Mouse (Mus musculus): ENCODE data around the gene Ccr9.
"Not testable (repeated sequence)": the region's sequence is repeated elsewhere in the genome, so short reads cannot be mapped to it uniquely, and the experiment has no call there.

The Ccr9 gene

DNA sequence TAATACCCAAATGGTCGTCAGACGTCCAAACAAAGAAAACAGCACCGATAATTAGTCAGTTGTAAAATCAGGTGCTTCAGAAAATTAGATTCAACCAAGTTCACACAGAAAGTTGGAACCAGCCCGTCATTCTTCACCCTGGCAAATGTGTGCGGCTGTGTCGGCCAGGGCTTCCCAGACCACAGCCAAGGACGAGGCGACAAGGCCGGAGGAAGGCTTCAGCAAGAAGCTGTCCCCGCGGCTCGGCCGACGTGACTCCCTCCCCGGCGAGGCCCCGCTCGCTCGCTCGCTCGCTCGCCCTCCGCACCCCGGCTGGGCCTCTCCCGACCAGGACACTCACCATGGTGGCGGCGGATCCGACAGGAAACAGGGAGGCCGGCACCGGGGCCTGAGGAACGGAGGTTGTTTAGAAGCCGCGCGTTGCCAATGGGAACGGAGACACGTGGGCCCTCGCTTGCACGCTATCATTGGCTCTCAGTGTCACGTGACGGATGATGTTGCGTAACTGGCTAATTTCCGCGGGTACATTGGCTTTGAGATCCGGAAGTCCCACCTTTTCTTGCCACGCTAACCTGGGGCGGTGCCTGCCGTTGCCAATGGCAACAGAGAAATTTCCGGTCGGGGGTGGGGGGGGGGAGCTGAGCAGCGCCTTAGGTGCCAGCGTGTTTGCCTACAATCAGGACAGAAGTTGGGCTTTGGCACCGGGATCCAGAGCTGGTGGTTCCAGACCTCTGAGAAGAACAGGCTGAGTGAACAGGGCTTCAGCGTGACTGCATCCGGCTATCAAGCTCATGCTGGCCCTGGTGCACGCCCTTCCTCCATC is 39.2 kb downstream of the Ccr9 start, which contains the start of gene Lztfl1:
Gene Lztfl1, minus strand, starts transcription at position 512 of the 823 bp plus-strand sequence.
- peak; percentile 99 for DNase-seq

DNA sequence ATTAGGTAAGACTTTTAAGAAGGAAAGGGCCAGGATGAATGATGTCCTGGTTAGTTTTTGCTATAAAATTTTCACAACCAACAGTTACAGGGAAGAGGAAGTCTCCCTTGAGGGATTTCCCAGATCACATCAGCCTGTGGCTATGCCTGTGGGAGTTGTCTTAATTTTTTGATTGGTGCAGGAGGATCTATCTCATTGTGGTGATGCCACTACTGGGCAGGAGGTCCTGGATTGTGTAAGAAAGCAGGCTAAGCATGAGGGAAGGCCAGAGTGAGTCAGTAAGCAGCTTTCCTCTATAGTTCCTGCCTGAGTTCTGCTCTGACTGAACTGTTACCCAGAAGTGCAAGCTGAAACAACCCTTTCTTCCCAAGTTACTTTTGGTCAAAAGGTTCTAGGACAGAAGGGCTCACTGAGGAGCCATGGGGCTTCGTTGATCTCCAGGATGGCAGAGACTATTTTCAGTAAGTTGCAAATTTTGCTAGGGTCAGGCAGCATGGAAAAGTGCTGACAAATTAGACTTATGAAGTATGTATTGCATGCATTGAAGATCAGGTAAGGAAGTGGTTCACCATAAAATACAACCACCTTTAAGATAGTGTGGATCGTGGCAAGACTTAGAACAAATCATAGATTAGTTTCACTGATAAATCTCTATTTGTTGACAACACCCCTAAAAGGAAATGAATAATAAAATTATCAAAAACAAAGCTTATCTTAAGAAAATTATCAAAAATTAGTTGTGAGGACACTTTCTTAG is 44.7 kb downstream of the Ccr9 start:
- DNase-seq, result peak; percentile 8

DNA sequence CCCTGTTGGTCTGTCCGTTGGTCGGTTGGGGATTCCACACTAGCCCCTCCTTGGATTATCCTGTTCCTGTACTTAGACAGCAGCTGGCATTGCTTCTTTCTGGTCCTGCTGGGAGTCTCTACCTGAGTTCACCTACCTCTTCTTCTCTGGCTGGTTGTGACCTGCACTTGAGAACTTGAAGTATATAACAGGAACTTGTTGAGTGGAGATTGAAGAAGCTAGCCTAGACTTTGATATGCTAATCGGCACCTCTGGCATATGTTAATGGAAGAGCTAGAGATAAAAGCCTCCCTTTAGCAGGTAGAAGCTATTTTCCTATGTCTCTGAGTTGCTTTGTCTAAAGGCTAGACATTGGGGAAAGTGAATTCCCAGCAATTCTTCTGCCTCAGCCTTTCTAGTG is 53.0 kb downstream of the Ccr9 start:
- DNase-seq, result no peak

DNA sequence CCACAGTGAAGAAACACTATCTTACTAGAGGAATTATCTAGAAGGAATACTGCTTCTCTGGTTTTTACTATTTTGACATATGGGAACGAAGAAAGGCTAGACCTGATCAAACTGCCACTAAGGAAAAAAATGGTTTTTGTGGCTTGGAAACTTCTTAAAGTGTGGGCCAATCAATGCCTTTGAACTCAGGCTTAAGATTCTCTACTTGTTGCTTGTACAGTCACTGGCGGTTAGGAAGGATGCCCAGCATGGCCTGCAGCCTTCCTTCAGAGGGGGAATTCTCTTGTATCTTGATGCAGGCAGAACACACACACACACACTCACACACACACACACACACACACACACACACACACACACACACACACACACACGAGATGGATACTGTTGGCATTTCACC is 55.9 kb downstream of the Ccr9 start:
- DNase-seq, result no peak

DNA sequence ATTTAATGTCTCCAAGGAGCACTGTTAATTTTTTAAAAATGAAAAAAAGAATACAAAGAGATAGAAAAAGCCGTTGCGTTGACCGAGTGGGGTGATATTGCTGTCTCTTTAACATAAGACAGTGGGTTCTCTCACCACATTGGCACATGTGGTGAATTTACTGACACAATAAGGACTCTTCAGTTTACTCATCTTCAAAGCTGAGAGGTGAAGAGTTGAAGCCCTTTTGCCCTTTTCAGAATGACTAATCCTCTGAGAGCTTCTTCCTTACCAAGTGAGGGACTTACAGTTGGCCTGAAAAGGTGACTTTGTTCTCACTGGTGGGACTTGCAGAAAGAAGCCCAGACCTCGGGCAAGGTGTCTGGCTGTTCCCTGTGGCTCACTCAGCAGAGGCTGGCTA is 62.6 kb downstream of the Ccr9 start:
- DNase-seq, result no peak

DNA sequence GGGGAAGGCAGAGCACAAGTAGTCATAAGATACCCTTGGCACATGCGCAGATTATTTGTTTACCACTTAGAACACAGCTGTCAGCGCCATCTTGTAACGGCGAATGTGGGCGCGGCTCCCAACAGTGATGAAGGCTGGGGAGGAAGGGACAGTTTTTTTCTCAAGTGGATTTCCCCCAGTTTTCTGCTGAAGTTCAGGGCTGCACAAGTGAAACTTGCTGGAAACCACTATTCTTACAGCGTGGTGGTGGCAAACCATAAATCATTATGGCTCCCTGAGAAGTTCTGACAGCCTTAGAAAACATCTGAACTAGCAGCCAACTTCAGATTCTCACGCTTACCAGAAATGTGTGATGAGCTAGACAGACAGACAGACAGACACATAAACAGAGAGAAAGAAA is 71.4 kb downstream of the Ccr9 start:
- DNase-seq, result not testable (repeated sequence)

DNA sequence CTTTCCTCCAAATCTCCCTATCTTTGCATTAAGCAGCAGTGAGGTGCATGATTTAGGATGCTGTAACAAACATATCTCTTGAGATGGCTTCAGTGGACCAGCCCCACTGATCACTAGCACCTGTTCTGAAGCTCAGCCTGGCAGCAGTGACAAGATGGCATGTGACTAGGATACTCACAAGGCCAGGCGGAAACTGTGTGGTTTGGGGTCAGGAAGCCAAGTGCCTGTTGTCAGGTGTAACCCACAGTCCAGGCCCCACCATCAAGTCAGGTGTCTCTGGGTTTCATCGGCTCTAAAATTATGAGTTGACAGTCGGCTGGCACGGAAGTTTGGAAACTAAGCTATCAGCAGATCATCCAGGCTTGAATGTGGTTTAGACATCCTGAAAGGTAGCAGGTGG is 76.1 kb downstream of the Ccr9 start:
- DNase-seq, result peak; percentile 38

DNA sequence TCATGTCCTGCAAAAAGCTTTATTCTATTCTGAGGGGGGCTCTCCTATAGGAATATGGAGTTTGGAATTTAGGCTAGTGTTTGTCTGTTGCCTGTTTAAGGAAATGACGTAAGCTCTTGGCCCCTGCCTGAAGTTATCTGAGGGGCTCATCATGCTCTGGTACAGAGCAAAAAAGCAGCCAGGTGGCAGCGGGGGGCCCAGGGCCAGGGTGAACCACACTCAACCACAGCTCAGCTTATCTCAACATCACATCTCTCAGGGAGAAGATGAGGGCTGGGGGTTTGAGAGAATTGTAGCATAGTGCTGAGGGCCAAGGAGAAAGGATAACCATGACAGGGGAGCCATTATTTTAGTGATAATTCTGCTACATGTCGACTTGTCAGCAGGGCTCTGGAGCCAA is 78.5 kb downstream of the Ccr9 start:
- no peak for DNase-seq

DNA sequence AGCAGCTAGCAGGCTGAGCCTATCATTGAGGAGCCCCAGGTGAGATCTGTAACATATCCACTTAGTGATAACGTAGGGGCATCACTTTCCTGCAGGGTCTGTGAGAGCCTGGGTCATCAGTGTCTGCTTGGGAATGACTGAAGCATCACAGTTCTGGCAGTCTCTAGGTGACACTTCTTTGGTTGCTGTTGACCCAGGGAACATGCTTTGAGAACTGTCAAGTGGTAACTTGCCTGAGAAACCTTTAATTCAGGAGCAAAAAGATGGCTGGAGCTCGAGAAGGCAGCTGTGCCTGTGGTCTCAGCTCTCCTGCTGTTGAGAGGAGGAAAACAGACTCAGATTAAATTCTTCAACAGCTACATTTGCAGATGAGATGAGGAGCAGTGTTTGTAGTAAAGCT is 79.1 kb downstream of the Ccr9 start:
- DNase-seq, result no peak

DNA sequence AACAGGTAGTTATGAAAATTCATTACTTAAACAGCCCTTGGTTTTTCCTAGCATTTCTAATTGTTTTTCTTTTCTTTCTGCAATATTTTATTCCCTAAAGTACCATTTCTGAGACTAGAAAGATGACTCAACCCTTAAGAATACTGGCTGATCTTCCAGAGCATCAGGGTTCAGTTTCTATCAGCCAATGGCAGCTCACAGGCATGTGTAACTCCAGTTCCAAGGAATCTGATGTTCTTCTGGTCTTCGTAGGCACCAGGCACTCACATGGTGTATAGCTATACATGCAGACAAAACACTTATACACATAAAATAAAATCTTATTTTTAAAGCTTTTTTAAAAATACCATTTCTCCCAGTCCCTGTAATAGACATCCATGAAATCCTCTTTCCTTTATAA is 79.9 kb downstream of the Ccr9 start:
- DNase-seq, result no peak

DNA sequence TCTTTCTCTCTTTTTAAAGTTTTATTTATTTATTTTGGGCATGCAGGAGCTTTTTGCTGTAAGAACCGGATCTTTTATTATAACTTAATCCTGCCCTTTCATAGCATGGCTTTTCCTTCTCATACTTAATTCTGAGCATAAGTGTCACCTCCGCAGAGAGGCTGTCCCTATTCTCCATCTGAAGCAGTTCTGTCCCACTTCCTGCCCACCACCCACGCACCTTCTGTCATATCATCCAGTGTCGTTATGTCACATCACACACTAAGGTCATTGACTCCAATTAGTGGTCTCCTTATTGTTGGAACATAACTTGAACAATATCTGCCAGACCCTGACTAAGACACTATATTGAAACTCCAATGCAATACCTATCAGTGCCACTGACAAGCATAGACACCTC is 80.4 kb downstream of the Ccr9 start:
- no peak for DNase-seq

DNA sequence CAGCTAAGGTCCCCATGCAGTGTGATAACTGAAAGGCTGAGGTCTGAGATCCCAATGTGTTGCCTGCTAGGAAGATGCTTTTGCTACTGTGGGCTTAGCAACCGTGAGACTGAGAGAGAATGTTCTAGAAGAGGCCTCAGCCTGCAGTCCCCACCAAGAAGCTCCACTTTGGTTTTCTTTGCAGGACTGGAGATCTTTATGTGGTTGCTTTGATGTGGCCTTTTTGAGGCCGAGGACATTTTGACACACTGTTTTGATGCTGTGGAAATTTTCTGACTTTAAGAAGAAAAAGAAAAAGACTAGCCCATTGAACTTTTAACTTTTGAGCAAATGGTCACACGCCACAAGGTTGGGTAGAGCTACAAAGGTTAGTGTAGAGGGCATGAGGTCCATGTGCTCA is 82.6 kb downstream of the Ccr9 start:
- DNase-seq, result no peak

DNA sequence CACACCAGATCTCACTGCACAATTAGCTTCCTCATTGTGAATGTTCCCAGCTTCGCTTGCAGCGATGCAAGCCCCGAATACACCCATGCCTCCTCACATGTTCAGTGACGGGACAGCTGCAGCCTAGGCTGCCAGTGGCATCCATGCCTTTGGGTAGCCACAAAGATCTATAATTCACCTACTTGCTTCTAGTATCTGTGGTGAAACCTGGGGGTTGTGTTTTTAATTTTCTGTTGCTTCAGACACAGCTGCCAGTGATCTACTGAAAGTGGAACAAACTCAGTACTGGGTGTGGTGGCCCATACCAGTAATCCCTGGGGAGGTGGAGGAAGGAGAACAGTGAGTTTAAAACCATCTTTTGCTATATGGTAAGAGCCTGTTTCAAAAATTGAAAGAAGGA is 84.6 kb downstream of the Ccr9 start:
- DNase-seq, result peak; percentile 21

DNA sequence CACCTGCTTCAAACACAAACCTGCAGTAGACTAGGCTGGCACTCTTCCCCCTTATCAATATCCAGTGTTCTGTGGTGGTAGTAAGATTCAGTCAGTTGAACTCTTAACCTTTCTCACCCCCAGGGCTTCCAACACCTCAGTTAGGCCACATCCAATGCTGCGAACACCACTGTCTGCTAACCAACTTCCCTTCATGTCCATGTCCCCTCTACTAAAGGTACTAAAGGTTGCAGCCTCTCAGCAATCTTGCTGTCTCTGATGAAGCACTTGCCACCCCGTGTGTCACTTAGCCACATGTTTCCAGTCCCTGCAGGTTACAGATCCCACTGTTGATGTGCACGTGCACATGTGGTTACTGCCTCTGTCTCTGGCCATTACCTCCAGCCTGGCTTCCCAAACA is 85.5 kb downstream of the Ccr9 start:
- DNase-seq, result no peak

DNA sequence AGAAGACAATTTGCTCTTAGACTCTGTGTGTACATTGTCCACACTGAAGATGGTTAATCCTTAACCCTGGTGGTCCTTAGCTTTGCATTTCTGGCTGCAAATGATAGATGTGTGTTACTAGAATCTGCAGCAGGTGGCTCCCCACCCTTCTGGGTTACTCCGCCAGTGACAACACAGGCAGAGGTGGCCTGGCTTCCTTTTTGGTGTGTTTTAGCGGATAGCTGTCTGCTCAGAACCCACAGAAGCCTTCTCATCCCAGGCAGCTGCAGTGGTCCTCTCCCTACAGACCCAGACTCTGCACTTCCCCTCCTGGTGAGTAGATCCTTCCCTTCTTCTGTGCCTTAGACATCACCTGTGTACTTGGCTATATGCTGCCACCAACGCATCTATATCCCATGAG is 88.8 kb downstream of the Ccr9 start:
- no peak for DNase-seq

DNA sequence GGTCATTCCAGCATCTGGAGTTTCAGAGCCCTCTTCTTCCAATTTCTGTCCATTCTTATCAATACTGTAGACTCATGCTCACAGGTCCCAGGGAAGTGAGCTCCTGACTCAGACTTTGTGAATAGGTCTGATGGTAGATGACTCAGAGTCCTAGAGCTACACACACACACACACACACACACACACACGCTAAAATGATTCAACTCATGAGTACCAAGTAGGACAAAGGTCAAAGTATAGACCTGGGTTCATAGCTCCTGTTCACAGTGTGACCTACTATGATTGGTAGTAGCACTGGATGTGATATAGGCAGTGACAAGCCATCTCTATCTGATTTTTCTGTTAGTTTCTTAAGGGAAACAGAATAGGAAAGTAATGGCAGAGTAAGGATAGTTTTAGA is 90.2 kb downstream of the Ccr9 start:
- no peak for DNase-seq

DNA sequence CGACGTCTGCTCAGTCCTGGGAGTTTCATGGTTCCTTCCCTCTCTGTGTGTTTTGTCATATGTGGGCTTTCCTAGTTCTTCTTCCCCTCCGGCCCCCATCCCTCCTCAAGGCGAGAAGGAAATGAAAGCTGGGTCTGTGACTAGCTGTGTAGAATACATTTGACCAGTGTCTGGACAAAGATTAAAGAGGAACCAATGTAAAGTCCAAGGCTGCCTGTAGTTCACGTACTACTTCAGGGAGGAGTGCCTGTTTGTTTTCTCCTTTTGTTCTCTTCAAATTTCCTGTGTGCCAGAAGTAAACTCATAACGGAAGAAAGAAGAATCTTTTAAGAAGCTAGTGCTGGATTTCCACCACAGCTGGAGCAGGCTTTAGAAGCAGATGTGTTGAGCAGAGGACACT is 91.3 kb downstream of the Ccr9 start:
- peak; percentile 15 for DNase-seq

DNA sequence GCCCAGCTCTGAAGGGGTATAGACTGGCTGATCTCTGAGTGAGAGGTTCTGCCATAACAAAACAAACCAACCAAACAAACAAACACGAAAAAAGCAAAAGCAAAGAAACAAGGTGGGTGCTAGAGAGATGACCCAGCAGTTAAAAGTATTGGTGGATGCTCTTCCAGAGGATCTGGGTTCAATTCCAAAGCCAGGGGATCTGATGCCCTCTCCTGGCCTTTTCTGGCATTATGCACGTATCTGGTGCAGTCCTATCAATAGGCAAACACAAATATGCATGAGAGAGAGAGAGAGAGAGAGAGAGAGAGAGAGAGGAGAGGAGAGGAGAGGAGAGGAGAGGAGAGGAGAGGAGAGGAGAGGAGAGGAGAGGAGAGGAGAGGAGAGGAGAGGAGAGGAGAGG is 95.1 kb downstream of the Ccr9 start:
- peak; percentile 39 for DNase-seq

DNA sequence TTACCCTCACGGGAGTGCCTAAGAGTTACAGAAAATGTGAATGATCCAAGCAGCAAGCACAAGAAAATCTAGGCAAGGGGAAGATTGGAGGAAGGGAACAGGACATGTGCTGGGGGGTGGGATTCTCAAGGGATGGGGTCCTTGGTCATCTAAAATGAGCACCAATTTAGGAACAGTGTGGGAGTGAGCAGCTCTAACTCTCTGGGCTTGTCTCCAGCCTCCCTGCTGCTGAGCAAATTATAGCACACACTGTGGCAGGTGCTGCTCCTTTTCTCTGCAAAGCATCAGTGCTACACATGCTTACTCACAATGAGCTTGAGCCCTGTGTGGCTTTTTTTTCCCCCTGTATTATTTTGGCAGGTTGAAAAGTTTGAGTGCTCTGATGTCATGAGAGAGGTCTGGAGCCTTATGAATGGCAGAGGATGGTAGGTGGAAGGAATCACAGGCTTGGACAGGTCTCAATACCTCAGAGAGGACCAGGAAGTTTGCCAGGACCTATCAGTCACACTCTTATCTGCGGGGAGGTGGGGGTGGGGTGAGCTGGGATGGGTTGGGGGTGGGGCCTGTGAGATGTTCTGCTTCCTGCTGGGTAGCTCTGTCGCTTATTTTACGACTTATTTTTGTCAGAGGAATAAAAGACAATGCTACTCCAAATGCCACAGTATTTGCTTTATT is 110.8 kb downstream of the Ccr9 start:
- DNase-seq, result no peak

DNA sequence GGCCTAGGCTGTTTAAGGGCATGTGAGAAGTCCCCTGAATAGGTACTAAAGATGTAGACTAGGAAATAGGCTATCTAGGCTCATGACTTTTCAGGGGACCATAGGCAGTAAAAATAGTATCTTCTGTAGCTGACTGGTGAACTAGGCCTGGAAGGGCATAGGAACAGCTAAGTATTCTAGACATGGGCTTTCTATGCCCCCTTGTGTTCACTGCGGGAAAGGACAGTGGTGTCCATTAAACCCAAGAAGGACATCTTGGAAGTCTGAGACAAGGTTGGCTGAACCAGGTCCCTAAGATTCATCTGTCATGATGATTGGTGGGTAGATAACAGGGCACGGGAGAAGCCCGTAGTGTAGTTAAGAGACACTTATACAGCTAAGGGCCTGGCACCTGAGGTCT is 117.9 kb downstream of the Ccr9 start:
- peak; percentile 63 for DNase-seq

DNA sequence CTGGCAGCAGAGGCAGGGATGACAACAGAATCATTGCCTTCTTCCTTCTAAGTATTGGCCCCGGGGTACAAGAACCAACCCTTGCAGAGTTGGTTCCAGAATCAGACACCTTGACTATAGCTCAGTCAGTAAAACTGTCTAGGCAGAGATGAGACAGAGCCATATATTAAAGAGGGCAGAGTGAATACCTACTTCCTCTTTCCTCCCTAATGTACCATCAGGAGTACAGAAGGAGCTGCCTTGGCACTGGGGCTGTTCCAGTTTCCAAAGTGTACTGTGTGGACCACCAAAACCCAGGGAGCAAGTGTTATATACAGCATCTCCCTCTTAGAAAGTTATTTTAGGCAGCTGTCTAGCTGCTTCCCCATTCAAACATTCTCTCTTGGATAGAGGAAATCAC is 123.3 kb downstream of the Ccr9 start:
- DNase-seq, result no peak

DNA sequence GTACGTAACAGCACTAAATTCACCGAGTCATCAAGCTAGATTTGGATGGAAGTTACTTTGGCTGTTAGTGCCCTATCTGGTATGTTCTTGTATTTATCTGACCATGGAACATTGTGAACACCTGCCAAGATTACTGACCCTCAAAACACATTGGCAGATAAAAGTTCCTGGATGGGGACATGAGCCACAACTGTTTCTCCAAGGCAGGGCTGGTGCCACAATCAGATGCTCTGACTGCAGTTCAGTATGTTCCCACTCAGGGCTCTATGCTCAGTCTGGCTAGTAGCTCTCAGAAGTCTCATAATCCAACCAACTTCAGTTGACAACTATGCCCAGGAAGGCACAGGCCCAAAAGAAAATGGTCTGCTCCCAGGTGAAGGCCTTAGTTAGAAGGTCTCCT is 124.2 kb downstream of the Ccr9 start:
- no peak for DNase-seq

DNA sequence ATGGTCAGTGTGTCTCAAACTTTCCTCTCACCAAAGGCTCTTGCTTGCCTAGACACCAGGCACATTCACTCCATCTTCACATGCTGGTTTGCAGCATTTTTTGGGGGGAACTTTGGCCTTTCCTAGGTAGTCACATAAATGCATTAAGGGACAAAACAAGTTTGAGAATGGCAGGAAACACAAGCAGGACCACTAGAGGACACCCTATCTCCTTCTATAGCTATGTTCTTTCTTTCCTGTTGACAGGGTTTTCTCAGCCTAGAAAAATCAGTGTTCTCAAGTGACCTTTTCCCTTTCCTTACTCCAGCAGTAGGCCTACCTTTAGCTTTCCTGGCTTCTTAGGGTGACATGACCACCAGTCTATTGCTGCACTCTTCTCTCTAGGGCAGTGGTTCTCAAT is 124.7 kb downstream of the Ccr9 start:
- DNase-seq, result no peak

DNA sequence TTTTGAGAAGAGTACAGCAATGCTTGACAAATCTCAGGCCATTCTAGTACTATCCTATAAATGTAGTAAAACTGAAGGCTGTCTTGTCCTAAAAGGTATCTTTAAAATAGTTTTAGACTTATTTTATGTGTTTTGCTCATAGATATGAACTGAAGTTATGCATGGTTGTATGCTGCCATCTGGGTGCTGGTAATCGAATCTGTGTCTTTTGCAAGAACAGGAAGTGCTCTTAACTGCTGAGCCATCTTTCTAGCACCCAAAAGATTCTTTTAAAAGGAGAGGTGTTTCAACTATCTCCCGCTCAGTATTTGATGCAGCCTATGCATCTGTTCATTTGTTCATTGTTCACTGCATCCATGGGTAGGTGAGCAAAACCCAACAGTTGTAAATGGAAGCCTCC is 127.0 kb downstream of the Ccr9 start:
- no peak for DNase-seq
